Mouse (Mus musculus) induced T-regulatory cell, adult 2 months (primary cell): Measurements from ENCODE around the gene Spns1.
"Not testable (repeated sequence)": the region's sequence is repeated elsewhere in the genome, so short reads cannot be mapped to it uniquely, and the experiment has no call there.

Experiments used
- DNase-seq: peaks from one replicate; pipeline ENCODE4 v3.0.0-alpha.2; 2012; ENCODE audit warnings: low read depth

Gene Spns1

GRCm38 (mm10) chr7:126339521-126339971 lies 37.7 kb downstream of the Spns1 start:
- peak; percentile 58 for DNase-seq

DNA sequence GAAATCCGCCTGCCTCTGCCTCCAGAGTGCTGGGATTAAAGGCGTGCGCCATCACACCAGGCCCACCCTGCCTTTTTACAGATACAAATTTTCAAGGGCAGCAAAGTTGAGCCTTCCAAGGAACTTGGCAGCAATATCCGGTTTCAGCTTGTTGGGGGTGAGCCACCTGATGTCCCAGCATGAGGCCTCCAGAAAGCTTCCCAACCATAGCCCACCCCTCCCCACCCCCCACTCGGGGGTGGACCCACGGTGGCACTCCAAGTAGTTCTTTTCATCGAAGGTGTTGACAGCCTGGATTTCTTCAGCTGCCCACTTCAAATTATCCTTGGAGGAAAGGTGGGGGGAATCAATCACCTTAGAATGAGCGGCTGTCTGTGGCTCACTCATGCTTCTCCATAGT lies 38.3 kb downstream of the Spns1 start:
- no peak for DNase-seq

DNA sequence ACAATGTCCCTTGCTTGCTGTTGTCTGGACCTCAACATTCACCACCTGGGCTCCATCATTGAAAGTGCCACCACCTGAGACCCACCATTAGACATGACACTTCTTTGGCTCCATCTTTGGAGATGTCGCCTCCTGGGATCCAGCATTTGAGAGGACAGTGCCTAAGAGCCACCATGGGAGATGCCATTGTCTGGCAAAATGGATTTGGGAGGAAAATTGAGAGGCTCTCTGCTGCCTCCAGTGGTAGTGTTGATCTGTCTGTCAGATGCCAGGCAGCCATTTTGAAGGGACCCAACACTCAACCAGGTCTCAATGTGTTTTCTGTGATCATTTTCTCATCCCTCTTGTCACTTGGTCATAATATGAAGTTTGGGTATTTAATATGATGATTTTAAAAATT lies 41.7 kb downstream of the Spns1 start:
- peak; percentile 42 for DNase-seq

- DNase-seq, result no peak
Observed at GRCm38 (mm10) chr7:126332691-126333090, 44.6 kb downstream of the Spns1 start.

GRCm38 (mm10) chr7:126330693-126331092 lies 46.6 kb downstream of the Spns1 start:
- DNase-seq, result no peak

- DNase-seq, result peak; percentile 60
Observed at GRCm38 (mm10) chr7:126329907-126330645, 47.2 kb downstream of the Spns1 start.

DNA sequence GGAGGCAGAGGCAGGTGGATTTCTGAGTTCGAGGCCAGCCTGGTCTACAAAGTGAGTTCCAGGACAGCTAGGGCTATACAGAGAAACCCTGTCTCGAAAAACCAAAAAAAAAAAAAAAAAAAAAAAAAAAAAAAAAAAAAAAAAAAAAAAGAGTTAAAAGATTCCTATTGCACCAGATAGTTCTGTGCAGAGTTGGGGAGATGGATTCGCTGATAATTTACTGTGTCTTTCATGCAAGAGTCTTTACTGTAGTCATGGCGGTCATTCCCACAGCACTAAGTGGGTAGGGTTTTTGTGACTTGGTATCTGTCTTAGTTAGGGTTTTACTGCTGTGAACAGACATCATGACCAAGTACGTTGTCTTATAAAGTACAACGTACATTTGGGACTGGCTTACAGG lies 48.4 kb downstream of the Spns1 start:
- not testable (repeated sequence) for DNase-seq

GRCm38 (mm10) chr7:126325576-126326273 lies 51.5 kb downstream of the Spns1 start:
- DNase-seq, result not testable (repeated sequence)

DNA sequence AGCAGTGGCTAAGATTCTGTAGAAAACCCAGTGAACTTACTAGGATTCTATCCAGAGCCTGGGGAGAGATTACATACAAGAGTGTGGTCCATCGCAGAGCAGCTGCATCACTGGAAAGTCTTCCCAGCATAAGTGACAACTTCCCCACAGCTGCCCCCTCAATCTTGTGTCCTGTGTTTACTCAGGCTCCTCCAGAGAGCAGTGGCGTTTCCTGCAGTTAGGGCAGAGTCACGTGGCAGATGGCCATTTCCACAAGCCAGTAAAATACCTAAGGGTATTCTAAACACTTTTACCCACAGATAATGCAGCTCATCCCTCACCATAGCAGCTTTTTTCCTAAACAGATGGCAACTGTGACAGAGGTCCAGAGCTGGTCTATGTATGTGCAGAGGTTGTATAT lies 52.5 kb downstream of the Spns1 start:
- no peak for DNase-seq

- DNase-seq, result peak; percentile 94
Observed at GRCm38 (mm10) chr7:126323729-126324128, 53.5 kb downstream of the Spns1 start.
